Mouse (Mus musculus) liver, embryonic 14.5 days (tissue): Measurements from ENCODE around the gene Hadh. TPM values are rescaled to one million over a fixed set of nuclear protein-coding genes. Genes with fewer than 3 reads are reported as not detected.
A peak's percentile ranks its signal among the peaks of the same experiment; 100 is the strongest.

ENCODE experiments used
- ATAC-seq: fragments of 200-750 bp; cut with Nextera tagmentation; 2 replicates; pipeline ENCODE4 v1.8.0; 2017; ENCODE audit warnings: moderate number of reproducible peaks, mild to moderate bottlenecking, moderate library complexity; ENCODE audit not compliant: insufficient read depth
- DNase-seq, 3 experiments: peaks; one replicate each; pipeline ENCODE4 v3.0.0-alpha.2; 2012 to 2013; ENCODE audit warnings: low read depth in 3 of 3, low spot score in 3 of 3
- H3K27ac ChIP-seq: fragments of 300-500 bp; sonication (generic); 2 replicates; pipeline ENCODE4 v1.5.1; 2014; ENCODE audit warnings: moderate library complexity, mild to moderate bottlenecking, control low read depth, inconsistent platforms
- H3K27me3 ChIP-seq: fragments of 300-500 bp; sonication (generic); 2 replicates; pipeline ENCODE4 v1.6.1; 2014; ENCODE audit warnings: mild to moderate bottlenecking, low read length, moderate library complexity; ENCODE audit not compliant: control insufficient read depth, insufficient read depth
- H3K36me3 ChIP-seq: fragments of 300-500 bp; sonication (generic); replicated peaks from 2 replicates; pipeline ENCODE4 v1.6.1; 2014; ENCODE audit warnings: low read depth; ENCODE audit not compliant: control insufficient read depth, insufficient read depth
- H3K4me1 ChIP-seq, 2 experiments: fragments of 200-500 bp in 1 of 2; fragments of 300-500 bp in 1 of 2; sonication (generic) in 1 of 2; replicated peaks; 2 replicates each; pipeline ENCODE4 v1.6.1; 2012 to 2014; ENCODE audit warnings: antibody characterized with exemption in 1 of 2, inconsistent platforms in 1 of 2, low read length in 1 of 2; ENCODE audit not compliant: control insufficient read depth in 2 of 2, insufficient read depth in 2 of 2
- H3K4me2 ChIP-seq: fragments of 300-500 bp; sonication (generic); 2 replicates; pipeline ENCODE4 v1.6.1; 2014; ENCODE audit warnings: low read depth, mild to moderate bottlenecking, control low read depth, moderate library complexity
- H3K4me3 ChIP-seq, 2 experiments: fragments of 200-500 bp in 1 of 2; fragments of 300-500 bp in 1 of 2; sonication (generic) in 1 of 2; 2 replicates each; pipeline ENCODE4 v1.5.1; 2012 to 2014; ENCODE audit warnings: low read depth in 2 of 2, low read length in 2 of 2, mild to moderate bottlenecking in 2 of 2, control low read depth in 1 of 2, inconsistent platforms in 1 of 2, moderate library complexity in 1 of 2; ENCODE audit not compliant: insufficient read depth in 1 of 2
- H3K9ac ChIP-seq: fragments of 300-500 bp; sonication (generic); replicated peaks from 2 replicates; pipeline ENCODE4 v1.6.1; 2014; ENCODE audit warnings: mild to moderate bottlenecking, control low read depth, moderate library complexity
- H3K9me3 ChIP-seq: fragments of 300-500 bp; sonication (generic); 2 replicates; pipeline ENCODE4 v1.6.1; 2016; ENCODE audit warnings: low read length, mixed read lengths; ENCODE audit not compliant: control insufficient read depth
- CTCF ChIP-seq: IDR thresholded peaks from 2 replicates; pipeline ENCODE4 v1.5.1; 2016; ENCODE audit warnings: antibody characterized with exemption, low read depth, control low read depth
- EP300 ChIP-seq: IDR thresholded peaks from 2 replicates; pipeline ENCODE4 v1.6.1; 2016; ENCODE audit warnings: antibody characterized with exemption, low read depth
- WGBS: fragments of 180-500 bp; shearing (Covaris S2); extraction: QIAGEN DNeasy Blood & Tissue Kit; methylation state at CpG from one replicate; pipeline ENCODE4 v1.1.7; 2014; ENCODE audit not compliant: insufficient replicate concordance; 5-methylcytosine and 5-hydroxymethylcytosine counted together
- polyA plus RNA-seq, 2 experiments: library from polyadenylated mRNA; depleted of rRNA in 1 of 2; stranded (reverse) in 1 of 2; unstranded in 1 of 2; fragments of >200 nt; fragmentation: Nextera tagmentation in 1 of 2; extraction: Ambion mirVana in 1 of 2; gene quantifications; 2 replicates each; pipeline versions ENCODE4 v1.2.1 to v1.2.3; 2012 to 2014

The Hadh gene
- polyA plus RNA-seq, 2 experiments = 78.3 to 98.0 TPM

DNA sequence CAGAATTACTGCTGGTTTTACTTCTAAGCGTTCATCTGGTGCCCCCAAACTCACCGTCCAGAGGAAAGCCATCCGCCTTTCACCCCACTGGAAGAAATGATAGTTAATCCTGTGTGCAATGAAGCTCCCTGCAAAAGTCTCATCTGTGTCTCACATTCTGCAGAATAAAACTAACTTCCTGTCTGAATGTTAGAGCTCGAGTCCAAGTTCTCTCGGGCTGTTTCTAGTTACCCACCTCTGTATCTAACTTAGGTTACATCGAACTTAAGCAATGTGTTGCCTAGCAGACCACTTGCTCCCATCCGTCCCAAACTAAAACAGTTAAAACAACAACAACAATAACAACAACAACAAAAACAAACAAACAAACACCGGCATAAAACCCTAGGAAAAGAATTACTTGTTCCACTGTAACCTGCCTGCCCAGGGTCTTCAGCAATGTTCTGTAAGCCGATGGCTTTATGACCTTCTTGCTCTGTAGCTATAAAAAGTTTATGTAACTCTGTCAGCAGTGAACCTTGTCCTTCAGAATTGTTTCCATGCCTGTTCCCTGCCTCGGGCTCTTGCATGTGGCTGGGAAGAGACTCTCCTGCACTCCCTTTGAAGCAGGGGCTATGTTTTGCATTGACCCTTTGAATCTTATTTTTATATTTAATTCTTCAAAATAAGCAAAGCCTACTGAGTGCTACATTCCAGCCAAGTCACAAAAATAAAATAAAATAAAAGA is 636 bp upstream of the Hadh start:
- no peak overlapping the region for H3K27ac ChIP-seq
- H3K4me1 ChIP-seq = peaks cover 0 to 21% of the 10 kb centered on the region in 2 experiments; a peak in 3 of 4 replicates
- peak overlapping the region; percentile 20; the same call in 1 of the 2 replicates for H3K9ac ChIP-seq
- H3K36me3 ChIP-seq = no peaks in the 10 kb centered on the region
- no peaks in the 10 kb centered on the region for H3K9me3 ChIP-seq
- H3K4me3 ChIP-seq = peak overlapping the region; percentile 52 to 70
- 26% methylated on average over 10 of the region's 10 CpGs for WGBS
- peak overlapping the region; percentile 85 for H3K4me2 ChIP-seq
- ATAC-seq = 0 out of 2 replicates have a peak, but pooled peaks have one; percentile 1
- TF ChIP-seq EP300 = no peak
- TF ChIP-seq CTCF = no peak
- DNase-seq = no peak
- H3K27me3 ChIP-seq = no peaks in the 10 kb centered on the region

DNA sequence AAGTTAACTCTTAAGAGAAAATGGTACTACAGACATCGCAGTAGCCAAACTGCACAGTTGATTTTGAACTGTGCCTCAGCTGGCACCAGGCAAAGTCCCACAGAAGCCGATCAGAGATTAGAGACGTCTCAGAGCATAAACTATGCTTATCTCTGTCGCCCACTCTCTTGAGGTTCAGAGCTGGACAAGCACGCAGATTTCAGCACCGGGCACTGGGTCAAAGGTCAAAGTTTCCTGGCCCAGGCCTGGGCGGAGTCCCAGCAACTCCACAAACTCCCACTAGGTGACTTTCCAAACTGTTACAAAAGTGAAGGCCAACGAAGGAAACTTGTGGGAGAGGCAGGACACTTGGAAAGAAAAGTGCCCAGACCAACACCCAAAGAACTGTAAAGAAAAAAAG is 744 bp downstream of the Hadh start:
- Histone ChIP-seq H3K9me3 (no peaks in the 10 kb centered on the region), H3K36me3 (no peaks in the 10 kb centered on the region), H3K4me3 (peak overlapping the region; percentile 70 to 73), H3K4me2 (peak overlapping the region; percentile 85), H3K9ac (no peak overlapping the region), H3K27me3 (no peaks in the 10 kb centered on the region), H3K27ac (no peak overlapping the region), H3K4me1 (peaks cover 0 to 26% of the 10 kb centered on the region in 2 experiments; a peak in 3 of 4 replicates)
- peak; percentile 51 for TF ChIP-seq EP300
- TF ChIP-seq CTCF = no peak; the same call in 1 of the 2 replicates
- DNase-seq = peak; percentile 50 to 61 (median 50)
- ATAC-seq = peak; percentile 62
- WGBS = 2% methylated on average over 8 of the region's 8 CpGs

DNA sequence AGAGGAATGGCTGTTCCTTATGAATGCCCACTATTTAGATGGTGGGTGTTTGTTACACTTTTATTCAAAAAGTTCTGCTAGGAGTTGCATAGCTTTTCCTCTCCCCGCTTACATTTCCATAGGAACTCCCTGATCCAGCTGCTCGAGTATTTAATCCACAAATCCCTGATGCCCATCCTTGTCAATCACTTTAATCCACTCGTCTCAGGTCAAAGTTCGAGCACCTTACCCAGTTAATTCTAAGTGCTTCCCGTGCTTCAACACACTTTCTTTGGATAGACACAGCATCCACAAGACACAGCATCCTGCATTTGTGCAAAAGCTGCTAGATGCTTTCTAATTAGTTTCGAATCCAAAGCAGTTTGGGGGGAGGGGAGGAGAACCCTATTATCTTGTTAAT is 1.5 kb downstream of the Hadh start:
- Histone ChIP-seq H3K9ac (no peak overlapping the region), H3K27ac (no peak overlapping the region)

DNA sequence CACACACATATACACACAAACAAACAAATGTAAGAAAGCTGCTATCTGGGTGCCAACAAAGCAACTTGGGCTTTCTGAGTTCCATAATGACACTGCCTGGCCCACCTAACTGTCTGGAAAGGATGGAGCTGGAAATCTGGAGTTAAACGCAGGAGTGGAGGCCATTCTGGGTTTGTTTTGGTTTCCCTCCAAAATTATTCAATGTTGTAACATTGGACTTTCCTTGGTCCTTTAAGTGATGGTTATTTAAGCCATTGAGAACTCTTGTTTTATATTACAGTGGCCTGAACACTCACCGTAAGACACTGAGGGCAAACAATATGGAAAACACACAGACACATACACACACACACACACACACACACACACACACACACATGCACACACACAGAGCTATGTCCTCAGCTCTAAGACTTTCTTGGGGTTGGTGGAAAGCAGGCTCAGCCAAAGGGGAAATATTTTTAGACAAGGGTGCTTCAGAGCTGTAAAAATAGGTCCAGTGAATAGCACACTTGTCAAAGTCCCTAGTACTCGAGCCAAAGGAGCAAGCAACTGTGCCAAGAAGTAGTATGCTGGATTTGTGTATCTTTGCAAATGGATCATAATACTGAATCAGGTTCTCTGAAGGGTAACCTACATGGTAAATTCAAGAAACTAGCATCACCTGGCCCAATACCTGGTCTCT is 5.4 kb downstream of the Hadh start:
- no peak overlapping the region for H3K27ac ChIP-seq
- H3K36me3 ChIP-seq = no peaks in the 10 kb centered on the region
- WGBS = 73% methylated on average over 3 of the region's 3 CpGs
- no peaks in the 10 kb centered on the region for H3K9me3 ChIP-seq
- no peak for TF ChIP-seq EP300
- no peak for TF ChIP-seq CTCF
- no peak overlapping the region for H3K4me3 ChIP-seq
- no peaks in the 10 kb centered on the region for H3K27me3 ChIP-seq
- H3K4me2 ChIP-seq = no peak overlapping the region
- ATAC-seq (no peak), DNase-seq (no peak)
- no peak overlapping the region for H3K9ac ChIP-seq
- peaks cover 0 to 20% of the 10 kb centered on the region in 2 experiments; a peak in 3 of 4 replicates for H3K4me1 ChIP-seq

More for the DNA sequence above, 1.5 kb downstream of the Hadh start:
- no peaks in the 10 kb centered on the region for H3K9me3 ChIP-seq
- H3K4me3 ChIP-seq = peak overlapping the region; percentile 14 to 70; a peak in 3 of 4 replicates
- H3K4me2 ChIP-seq = peak overlapping the region; percentile 85
- DNase-seq (no peak), ATAC-seq (no peak)
- no peaks in the 10 kb centered on the region for H3K36me3 ChIP-seq
- H3K4me1 ChIP-seq = peaks cover 0 to 27% of the 10 kb centered on the region in 2 experiments; a peak in 3 of 4 replicates
- TF ChIP-seq EP300 (no peak), CTCF (no peak)
- 57% methylated on average over 6 of the region's 6 CpGs for WGBS
- H3K27me3 ChIP-seq = no peaks in the 10 kb centered on the region

DNA sequence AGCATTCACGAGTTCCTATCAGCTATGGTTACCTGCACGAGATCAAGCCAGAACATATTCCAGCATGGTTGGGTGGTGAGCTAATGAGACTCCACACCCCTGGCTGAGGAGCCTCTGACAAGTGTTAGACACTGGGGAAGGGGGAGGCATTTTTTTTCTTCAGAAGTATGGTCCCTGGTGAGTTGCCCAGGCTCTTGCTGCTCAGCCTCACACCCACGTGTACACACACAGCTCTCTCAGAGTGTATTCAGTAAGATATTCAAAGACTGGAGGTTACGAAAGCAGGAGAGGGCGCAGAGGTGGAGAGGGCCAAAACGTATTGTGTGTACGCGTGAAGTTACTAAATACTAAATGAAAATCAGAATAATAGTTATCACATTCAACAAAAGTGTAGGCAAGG is 6.4 kb downstream of the Hadh start:
- TF ChIP-seq CTCF (no peak), EP300 (no peak)
- Histone ChIP-seq H3K9me3 (no peaks in the 10 kb centered on the region), H3K27me3 (no peaks in the 10 kb centered on the region), H3K4me3 (no peak overlapping the region), H3K4me2 (no peak overlapping the region), H3K36me3 (no peaks in the 10 kb centered on the region), H3K27ac (no peak overlapping the region), H3K4me1 (peaks cover 0 to 13% of the 10 kb centered on the region in 2 experiments; a peak in 2 of 4 replicates), H3K9ac (no peak overlapping the region)
- ATAC-seq (no peak), DNase-seq (no peak)
- 67% methylated on average over 8 of the region's 8 CpGs for WGBS
